8 mouse cellular contexts compared by ENCODE assay signal in genomic region chr3:122618402-122618801, GRCm38 (mm10). TPM values are rescaled to one million over a fixed set of nuclear protein-coding genes. Genes with fewer than 3 reads are reported as not detected.
A peak's percentile ranks its signal among the peaks of the same experiment; 100 is the strongest.
DNase-seq lines count a peak whose midpoint lies in the region; ATAC-seq lines count a peak whose summit lies in the region.

No protein-coding gene starts in this region.

- H3K27ac ChIP-seq in stomach, embryonic 16.5 days (ENCODE audit: low read length), result peak overlapping the region; percentile 98

- peak overlapping the region; percentile 98 for H3K9ac ChIP-seq in stomach, embryonic 16.5 days (ENCODE audit: low read length)

- peaks cover 24% of the 10 kb centered on the region for H3K27me3 ChIP-seq in megakaryocyte, embryonic 14.5 days (replicated peaks)
- no peaks in the 10 kb centered on the region for H3K27me3 ChIP-seq in stomach, embryonic 16.5 days (ENCODE audit: control insufficient read depth, insufficient read depth, low read length)

- peak; percentile 18 for DNase-seq in thymus, postnatal 14 days
- DNase-seq in thymus, postnatal 10 days (ENCODE audit: low spot score in 2 of 2), result no peak
- peak; percentile 47 for DNase-seq in embryo, embryonic 10 days (ENCODE audit: low spot score)
- peak; percentile 22 for DNase-seq in heart, postnatal 36 days
- DNase-seq in left cerebral cortex, postnatal 25 days (ENCODE audit: low spot score in 2 of 2), result peak; percentile 34 to 46
- no peak for DNase-seq in gastrocnemius, adult 18-20 months (ENCODE audit: low spot score)

- under 1% methylated on average over 30 of the region's 30 CpGs for WGBS in stomach, embryonic 16.5 days

- H3K4me1 ChIP-seq in megakaryocyte, embryonic 14.5 days, result peaks cover 30% of the 10 kb centered on the region
- H3K4me1 ChIP-seq in stomach, embryonic 16.5 days (ENCODE audit: control insufficient read depth, insufficient read depth, low read length), result peaks cover 32% of the 10 kb centered on the region

- no peaks in the 10 kb centered on the region for H3K9me3 ChIP-seq in megakaryocyte, embryonic 14.5 days
- H3K9me3 ChIP-seq in stomach, embryonic 16.5 days (replicated peaks; ENCODE audit: control insufficient read depth, low read length), result no peaks in the 10 kb centered on the region

- H3K4me3 ChIP-seq in megakaryocyte, embryonic 14.5 days (replicated peaks), result peak overlapping the region; percentile 96
- peak overlapping the region; percentile 95 for H3K4me3 ChIP-seq in stomach, embryonic 16.5 days (replicated peaks; ENCODE audit: low read length)

- H3K4me2 ChIP-seq in stomach, embryonic 16.5 days (ENCODE audit: low read depth, low read length), result peak overlapping the region; percentile 90

- intact Hi-C loops in heart, postnatal 36 days (cut with DNase I), result loop anchor here (5.0 kb wide), 1 partner anchor 66 kb away; no protein-coding TSS in a partner anchor
- intact Hi-C loops in left cerebral cortex, postnatal 25 days (cut with DNase I), result loop anchor here (5.0 kb wide), 2 partner anchors 141 to 156 kb away; no protein-coding TSS in a partner anchor

- ATAC-seq in stomach, embryonic 16.5 days (ENCODE audit: insufficient read depth, low FRiP score), result 0 out of 2 replicates have a peak, but pooled peaks have one; percentile 20

- no peaks in the 10 kb centered on the region for H3K36me3 ChIP-seq in megakaryocyte, embryonic 14.5 days (replicated peaks; ENCODE audit: low read length)
- no peaks in the 10 kb centered on the region for H3K36me3 ChIP-seq in stomach, embryonic 16.5 days (ENCODE audit: control insufficient read depth, insufficient read depth, low read length)

RNA-seq across cellular contexts. Expression of gene Fnbp1l, which starts 1.1 kb away (rescaled TPM):
- 10 to 100 TPM; 17.2 to 23.0 TPM for total RNA-seq in heart, postnatal 36 days (2021)
- total RNA-seq in left cerebral cortex, postnatal 25 days (2021), result 100 to 1,000 TPM; 110 to 118 TPM
- 0.22 TPM in 1 of 2 replicates, not detected in the other for polyA plus RNA-seq in megakaryocyte, embryonic 14.5 days (2012; ENCODE audit: insufficient read depth, low replicate concordance)
- 42.8 and 43.9 TPM in 2 replicates for polyA plus RNA-seq in stomach, embryonic 16.5 days (2015; fragmentation: Nextera tagmentation; extraction: Ambion mirVana)
- 1 to 10 TPM; 3.6 to 6.0 TPM for total RNA-seq in gastrocnemius, adult 18-20 months (2021)

Comparison
In these comparisons a context has a peak if more than half of its experiments do, and no peak if none do; other contexts are left out.
1. DNase-seq: peak in thymus, postnatal 14 days (single experiment), embryo, embryonic 10 days (single experiment), heart, postnatal 36 days (2 of 2) and left cerebral cortex, postnatal 25 days (2 of 2); none in thymus, postnatal 10 days (0 of 2) and gastrocnemius, adult 18-20 months (single experiment).
2. RNA of gene Fnbp1l, which starts 1.1 kb away (total RNA-seq): 110 to 118 TPM in left cerebral cortex, postnatal 25 days; 17.2 to 23.0 TPM in heart, postnatal 36 days and 3.6 to 6.0 TPM in gastrocnemius, adult 18-20 months; every median in the first group is over 4 times any median in the second.